Mouse (Mus musculus): ENCODE data around the gene Atp6v1g1.
A peak's percentile ranks its signal among the peaks of the same experiment; 100 is the strongest.

The Atp6v1g1 gene

DNA sequence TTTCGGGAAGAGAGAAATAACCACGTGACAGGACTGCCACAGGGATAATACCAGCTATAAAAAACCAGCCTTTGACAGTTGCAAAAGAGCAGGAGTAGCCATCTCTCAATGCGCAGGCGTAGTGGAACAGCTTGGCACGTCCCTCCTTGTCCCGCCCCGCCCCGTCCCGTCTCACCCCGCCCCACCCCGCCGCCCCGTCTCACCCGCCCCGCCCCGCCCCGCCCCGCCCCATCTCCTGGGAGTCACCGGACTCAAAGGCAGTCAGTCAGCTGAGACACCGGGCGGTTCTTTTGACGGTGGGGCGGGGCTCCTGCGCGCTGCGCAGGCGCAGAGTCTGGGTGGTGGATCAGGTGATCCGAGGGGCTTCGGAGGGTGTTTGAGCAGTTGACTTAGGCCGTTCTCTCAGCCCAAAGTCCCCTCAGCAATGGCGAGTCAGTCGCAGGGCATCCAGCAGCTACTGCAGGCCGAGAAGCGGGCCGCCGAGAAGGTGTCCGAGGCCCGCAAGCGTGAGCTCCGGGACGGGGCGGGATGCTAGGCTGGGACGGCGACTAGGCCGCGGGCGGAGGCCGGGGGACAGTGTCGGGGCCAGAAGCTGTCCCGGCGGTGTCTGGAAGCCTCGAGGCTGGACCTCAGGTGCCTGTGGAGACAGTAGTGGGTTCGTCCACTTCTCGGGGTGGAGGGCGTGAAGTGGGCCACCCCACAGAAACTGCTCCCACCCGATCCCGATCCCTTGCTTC lies at the start of gene Atp6v1g1:
Gene Atp6v1g1, plus strand, starts transcription at position 279 of the 737 bp plus-strand sequence.
- DNase-seq (ENCODE audit: low read depth, low spot score), result peak; percentile 97

DNA sequence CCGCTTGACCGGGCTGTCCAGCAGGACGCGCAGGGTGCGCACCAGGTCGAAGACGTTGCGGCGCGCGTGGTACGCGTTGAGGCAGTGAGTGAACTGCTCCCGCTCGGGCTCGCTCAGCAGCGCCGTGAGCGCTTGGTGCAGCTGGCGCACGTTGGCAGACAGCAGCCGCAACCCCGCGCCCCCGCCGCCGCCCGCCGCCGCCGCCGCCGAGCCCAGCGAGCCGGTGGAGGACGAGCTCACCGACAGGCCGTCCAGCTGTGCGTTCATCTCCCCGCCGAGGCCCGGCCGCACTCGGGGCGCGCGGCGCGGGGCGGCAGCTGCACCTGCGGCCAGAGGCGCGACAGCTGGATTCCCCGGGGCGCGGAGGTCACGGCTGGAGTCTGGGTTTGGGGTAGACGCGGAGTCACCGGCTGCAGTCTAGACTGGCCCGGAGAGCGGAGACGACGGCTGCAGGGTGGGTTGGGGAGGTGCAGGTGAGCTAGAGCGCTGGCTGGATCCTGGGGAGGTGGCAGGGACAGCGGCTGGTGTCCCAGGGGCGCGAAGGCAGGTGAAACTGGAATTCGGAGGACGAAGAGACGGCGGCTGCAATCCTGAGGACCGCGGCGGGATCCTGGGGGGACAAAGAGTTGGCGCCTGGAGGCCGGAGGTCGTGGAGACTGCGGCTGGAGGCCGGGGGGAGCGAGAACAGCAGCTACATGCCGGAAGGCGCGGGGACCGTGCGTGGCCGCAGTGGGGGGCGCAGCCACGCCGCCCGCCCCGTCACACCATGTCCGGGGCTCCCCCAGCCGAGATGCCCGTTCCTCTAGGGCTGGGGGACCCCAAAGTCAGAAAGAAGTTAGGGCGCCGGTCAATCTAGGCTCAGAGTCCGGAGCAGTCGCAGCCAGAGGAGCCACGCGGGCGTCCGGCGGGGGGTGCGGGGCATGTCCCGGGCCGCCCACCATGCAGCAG lies 49.3 kb upstream of the Atp6v1g1 start:
- peak; percentile 71 for DNase-seq (ENCODE audit: low read depth, low spot score)

DNA sequence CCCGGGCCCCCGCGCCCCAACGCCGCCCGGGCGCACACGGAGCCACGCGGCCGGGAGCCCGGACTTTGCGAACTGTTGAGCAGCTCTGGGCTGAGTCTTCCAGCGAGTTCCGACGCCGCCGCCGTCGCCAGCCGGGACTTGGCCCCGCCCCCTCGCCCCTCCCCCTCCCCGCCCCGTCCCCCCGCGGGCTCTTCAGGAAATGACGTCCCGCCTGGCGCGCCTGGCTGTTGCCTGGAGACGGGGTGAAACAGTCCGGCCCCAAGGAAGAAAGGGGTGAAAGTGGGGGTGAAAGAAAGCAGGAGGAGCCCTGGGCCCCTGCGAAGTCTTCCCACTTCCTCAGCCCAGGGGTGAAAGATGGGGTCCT lies 48.7 kb upstream of the Atp6v1g1 start, which contains the start of gene Whrn:
Gene Whrn, minus strand, starts transcription at position 77 of the 364 bp plus-strand sequence.
- peak; percentile 82 for DNase-seq (ENCODE audit: low read depth, low spot score)

DNA sequence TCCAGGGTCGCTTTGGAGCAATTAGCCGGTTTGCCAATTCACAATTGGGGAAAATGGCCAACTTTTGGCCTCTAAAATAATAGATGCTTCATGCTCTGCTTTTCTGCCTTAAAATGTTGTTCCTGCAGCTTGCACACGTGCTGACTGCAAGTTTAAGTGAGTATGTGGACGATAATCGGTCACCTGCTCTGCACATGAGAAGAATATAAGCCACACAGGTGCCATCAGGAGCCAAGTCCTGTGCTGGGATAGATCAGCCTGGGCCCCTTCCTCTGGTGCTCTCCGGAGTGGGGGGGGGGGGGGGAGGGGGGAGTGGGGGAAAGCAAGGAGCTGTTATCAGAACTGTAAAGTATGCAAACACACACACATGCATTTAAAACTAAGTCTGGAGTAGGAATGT lies 48.3 kb upstream of the Atp6v1g1 start:
- no peak for DNase-seq (ENCODE audit: low read depth, low spot score)

DNA sequence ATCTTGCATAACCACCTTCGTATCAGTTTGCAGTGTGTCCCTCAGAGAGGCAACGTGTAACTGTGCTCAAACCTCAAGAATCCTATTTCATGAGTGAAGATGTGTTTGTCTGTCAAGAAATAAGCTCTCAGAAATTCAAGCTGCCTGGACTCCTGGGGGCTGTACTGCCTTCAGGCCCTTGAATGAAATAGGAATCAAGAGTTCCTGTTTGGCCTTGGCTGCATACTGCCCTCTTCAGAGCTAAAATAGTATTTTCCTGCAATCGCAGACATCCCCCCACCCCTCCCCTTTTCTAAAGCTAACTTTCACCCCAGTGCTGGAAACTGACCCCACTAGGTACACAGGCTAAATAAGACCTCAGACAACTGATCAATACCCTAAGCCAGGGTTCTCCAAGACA lies 46.2 kb upstream of the Atp6v1g1 start:
- DNase-seq (ENCODE audit: low read depth, low spot score), result no peak

DNA sequence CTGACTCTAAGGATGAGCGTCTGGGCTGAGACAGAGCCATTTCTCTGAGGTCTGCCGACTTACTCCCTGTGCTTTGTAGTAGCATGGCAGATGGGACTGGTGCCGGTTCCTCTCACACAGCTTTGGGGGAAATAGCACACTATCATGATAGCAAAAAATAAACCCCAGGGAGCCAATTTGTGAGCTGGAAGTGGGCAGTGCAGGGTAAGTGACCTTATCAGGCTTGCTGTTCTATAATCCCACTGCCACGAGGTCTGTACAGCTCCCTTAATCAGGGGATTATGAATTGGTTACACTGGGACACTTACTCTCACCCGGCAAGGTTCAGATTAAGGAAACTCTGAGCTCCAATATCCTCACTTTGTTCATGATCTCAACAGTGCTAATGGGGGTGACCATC lies 43.5 kb upstream of the Atp6v1g1 start:
- DNase-seq (ENCODE audit: low read depth, low spot score), result no peak

DNA sequence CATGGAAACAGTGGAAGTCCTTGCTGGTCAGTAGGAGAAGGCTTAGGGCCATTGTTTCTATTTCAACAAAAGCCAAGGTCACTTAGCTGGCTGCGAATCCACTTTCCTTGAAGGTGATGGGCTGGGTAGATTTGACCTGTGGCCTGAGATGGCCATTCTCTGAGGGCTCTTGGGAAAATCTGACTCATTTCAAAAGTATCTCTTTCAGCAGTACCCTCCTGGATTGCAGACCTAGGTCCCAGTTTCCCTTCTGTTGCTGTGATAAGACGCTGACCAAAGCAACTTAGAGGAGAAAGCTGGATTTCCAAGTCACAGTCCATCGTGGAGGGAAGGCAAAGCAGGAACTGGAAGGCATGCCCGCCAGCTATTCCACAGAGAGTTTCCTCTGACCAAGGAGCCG lies 40.6 kb upstream of the Atp6v1g1 start:
- no peak for DNase-seq (ENCODE audit: low read depth, low spot score)

DNA sequence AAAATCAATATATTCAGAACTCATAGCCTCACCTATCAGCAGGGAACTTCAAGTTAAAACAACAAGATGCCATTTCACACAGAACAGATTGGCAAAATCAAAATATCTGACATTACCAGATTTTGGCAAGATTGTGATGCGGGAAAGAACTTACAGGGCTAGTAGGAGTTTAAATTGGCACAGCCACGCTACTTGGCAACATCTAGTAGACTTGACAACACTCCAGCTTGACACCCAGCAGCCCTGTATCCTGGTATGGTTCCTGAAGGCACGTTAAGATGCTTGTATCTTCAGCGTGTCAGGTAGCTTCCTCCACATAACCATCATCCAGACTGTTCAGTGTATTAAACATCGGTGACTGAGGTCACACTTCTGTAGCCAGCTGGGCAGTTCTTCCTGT lies 37.1 kb upstream of the Atp6v1g1 start:
- DNase-seq (ENCODE audit: low read depth, low spot score), result no peak

DNA sequence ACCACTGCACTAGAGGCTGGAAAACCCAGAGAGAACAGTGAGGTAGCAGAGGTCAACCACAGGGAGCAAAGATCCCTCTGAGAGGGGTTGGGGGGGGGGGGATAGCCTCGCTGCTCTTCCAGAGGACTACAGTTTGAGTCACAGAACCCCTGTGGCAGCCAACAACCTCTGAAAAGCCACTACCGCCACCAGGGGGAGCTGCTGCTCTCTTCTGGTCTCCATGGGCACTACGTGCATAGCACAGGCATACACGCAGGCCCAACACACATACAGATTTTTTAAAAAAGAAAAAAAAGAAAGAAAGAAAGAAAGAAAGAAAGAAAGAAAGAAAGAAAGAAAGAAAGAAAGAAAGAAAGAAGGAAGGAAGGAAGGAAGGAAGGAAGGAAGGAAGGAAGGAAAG lies 36.3 kb upstream of the Atp6v1g1 start:
- peak; percentile 74 for DNase-seq (ENCODE audit: low read depth, low spot score)

DNA sequence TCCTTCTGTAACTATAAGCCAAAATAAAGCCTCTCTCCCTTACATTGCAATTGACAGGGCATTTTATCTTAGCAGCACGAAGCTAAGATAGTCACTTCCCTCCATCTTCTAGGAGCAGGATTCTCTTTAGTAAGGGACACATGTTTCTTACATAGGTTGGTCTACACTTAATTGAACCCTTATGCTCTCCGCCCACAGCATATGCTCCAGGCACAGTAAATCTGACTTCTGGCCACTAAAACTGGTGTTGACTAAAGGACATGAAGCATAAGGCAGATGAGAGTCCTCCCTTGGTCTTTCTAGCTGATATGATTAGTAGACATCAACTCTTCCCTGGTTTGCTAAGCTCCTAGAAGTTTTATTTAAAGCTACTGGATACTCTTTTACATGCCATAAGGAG lies 31.7 kb upstream of the Atp6v1g1 start:
- DNase-seq (ENCODE audit: low read depth, low spot score), result no peak

DNA sequence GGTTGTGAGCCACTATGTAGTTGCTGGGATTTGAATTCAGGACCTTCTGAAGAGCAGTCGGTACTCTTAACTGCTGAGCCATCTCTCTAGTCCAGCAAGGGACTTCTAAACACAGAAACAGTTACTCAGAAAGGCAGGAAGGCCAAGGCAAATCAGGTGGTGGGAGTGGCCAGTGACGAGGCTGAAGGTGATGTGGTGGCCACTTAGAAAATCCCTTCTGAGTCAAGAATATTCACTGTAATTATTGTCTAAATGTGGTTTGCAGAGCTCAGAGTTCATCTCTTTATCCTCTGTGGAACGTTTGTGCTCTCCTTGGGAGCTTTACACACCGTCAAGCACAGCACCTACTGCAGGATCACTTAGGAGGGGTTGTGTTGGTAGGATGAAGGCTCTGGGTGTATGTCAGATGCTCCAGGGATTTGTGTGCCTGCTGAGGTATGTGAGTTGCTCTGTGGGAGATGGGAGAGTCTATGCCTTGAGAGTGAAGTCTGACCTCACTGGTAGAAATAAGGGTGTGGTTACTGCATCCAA lies 30.1 kb upstream of the Atp6v1g1 start:
- DNase-seq (ENCODE audit: low read depth, low spot score), result no peak

DNA sequence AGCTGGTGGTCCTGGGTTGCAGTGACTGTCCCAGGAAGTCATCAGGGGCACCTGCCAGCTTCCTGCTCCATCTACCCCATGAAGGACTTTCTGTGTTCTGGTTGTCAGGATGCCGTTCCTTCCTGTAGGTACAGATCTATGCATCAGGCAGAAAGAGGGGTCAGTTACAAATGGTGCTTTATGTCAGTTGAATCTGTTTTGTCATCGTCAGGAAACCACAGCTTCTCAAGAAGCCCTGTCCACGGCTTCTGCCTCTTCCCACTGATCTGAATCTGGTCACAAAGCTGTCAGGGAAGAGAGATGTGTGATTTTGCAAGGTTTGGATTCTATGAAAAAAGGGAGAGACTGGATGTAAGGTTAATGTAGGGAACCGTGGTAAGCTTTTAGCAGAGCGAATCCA lies 29.6 kb upstream of the Atp6v1g1 start:
- no peak for DNase-seq (ENCODE audit: low read depth, low spot score)

DNA sequence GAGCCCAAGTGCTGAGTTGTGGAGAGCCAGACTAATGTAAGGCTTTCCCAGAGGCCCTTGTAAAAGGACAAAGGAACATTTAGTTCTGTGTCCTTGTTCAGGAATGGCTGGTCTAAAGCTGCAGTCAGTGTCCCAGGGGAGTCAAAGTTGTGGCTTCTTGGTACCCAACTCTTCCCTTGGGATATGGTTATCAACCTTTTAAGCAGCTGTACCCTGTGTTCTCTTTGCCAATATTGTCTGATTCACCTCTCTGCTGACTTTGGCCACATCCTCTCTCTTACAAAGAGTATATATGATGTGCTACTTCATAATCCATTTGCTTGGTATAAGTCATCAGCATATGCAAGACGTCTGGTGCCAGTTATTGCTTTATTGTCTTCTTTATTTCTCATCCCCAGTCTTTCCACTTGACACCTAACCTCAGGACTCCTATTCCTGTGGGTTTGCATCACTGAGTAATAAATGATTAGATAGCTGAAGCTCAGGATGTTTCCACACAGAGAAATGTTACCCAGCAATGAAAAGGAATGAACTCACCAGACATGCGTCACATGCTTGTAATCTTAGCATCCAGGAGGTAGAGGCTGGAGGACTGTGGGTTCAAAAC lies 22.7 kb upstream of the Atp6v1g1 start:
- no peak for DNase-seq (ENCODE audit: low read depth, low spot score)

DNA sequence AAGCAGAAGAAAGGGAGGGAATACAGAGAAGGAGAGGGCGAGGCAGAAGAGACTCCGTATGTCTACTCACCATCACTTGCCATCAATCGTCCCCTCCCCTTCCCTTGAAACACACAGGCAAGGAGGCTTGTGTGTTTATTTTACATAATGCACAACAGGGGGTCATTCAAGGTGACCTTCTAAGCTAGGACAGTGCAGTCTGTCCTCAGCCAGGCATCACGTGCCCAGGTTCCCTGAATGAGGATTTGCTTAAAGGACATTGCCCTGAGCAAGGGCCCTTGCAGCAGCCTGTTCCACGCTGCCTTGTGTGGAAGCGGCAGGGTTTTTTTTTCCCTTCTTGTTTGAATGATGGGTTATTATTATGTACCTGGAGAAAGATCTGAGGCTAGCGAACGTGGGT lies 19.1 kb upstream of the Atp6v1g1 start:
- no peak for DNase-seq (ENCODE audit: low read depth, low spot score)

DNA sequence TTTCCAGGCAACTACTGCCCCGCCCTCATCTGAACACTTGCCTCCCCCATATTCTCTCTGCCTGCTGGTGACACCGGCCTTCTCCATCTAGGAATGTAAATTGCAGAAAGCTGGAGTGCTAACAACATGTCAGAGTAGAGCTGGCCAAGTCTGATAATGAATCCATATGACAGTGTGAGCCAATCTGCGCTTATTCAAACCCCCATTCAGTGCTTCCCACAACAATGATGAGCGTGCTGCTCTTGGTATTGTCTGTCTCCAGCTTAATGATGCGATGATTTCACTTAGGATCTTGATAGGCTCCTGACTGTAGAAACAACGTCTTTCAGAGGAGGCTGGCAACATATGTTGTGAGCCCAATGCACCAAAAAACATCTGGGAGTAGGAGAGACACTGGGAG lies 15.6 kb upstream of the Atp6v1g1 start:
- DNase-seq (ENCODE audit: low read depth, low spot score), result no peak

DNA sequence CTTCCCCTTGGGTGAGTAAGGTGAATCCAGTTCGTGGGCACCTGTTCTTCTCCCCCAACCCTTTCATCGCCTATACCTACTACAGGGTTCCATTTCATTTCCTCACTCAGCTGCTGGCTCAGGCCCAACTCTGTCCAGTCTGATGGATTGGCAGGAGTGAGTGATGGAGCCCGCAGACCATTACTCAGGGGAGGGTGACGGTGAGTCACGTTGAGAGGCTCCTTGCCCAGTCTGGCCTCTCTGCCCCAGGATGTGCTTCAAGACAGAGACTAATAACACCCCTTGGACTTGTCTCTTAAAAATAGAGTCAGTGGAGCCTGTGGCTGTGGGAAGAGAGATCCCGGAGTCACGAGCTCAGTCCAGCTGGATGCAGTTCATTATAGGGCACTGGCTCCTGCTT lies 14.2 kb upstream of the Atp6v1g1 start:
- DNase-seq (ENCODE audit: low read depth, low spot score), result no peak

DNA sequence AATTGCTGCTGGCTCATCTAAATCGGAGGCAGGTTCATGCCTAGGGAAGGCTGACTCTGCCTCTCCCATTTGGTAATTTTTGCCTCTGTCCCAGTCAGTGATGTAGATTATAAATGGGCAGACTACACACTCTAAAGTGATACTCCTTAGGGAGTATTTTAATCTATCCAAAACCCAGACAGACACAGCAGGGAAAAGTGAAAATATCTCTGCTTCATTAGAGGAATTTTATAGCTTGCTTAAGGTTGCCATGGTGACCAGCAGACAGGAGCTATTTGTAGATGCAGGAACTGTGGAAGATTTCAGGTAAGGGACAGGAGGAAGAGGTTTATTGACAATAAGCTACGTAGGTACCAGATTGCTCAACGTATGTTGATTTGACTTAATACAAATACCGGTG lies 7.0 kb upstream of the Atp6v1g1 start:
- no peak for DNase-seq (ENCODE audit: low read depth, low spot score)

DNA sequence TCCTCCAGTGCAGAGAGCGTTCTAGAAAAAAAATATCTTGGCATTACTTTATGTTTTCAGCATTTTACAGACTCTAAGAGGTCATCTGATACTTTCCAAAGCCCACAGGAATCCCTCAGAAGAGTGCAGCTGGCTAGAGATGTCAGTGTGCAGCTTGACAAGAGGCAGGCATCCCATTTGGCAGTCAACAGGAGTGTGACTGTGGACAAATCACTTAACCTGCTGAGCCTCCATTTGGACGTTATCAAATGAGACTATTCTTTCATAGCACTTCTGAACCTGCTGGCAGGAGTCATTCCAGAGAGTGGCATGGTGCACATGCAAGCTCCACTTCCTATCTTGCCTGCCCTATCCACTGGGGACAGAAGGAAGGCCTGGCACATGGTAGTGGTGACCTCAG lies 2.4 kb upstream of the Atp6v1g1 start:
- no peak for DNase-seq (ENCODE audit: low read depth, low spot score)

DNA sequence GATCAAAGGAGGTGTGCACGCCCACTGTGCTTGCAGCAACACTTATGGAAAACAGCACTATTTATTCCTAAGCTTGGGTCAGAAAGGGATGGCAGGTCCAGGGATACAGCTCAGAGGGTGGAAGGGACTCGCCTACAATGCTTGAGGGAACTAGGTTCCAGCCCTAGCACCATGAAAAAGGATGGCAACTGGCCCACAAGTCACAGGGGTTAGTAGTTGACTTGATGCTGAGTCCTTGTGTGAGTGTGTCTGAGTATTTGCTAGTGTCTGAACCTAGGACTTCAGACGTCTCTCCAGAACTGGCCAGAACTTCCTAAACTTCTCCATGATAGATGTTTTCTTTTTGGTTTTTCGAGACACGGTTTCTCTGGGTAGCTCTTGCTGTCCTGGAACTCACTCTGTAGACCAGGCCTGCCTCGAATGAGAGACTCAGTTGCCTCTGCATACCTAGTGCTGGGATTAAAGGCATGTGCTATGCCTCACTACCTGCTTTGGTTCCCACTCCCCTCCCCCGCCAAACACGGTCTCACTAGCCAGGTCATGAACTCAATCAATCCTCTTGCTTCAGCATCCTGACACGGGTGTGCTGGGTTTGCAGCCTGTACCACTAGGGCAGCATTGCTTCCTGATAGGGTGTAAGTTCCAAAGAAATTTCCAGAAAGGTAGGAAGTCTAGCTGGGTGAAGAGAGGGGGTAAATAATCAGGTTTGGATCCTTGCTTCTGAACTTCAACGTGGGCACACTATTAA lies 652 bp upstream of the Atp6v1g1 start:
- DNase-seq (ENCODE audit: low read depth, low spot score), result no peak

DNA sequence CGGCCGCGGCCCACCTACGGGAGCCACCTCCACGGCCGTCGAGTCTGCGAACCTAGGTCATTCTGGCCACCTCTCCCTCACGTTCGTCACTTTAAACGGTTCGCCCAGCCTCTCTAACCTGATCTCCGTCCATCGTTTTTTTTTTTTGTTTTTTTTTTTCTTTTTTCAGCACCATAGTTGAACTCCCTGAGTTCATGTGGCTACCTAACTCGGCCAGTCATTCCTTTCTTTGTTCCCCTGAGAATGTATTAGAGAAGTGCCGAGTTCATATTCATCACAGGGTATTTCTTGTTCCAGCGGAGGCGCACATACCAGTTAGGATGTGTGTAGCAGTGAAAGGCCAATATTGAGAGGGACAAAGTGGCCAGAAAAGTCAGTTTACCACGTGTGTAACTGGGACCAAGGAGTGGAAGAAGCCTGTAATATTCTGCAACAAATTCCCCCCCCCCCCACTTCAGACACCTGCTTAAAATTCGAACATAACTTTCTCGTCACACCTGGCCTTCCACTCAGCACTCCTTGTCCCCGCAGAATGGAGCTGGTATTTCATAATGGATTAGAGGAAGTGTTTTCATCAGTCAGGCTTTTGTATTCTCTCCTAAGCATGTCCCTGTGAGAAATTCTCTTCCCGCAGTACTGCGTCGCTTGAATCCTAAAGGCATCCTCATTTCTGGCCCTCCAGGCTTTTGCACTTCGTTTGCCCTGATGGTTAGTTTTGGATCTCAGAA lies 823 bp downstream of the Atp6v1g1 start:
- DNase-seq (ENCODE audit: low read depth, low spot score), result no peak
